Mouse (Mus musculus) ovary, postnatal 10 days (tissue): ENCODE measurements around the gene Camta1.

Experiments
- DNase-seq: peaks from one replicate; pipeline ENCODE4 v3.0.0; 2022; ENCODE audit warnings: low spot score

Camta1 gene

GRCm38 (mm10) chr4:151738875-151739274, 122.8 kb downstream of the Camta1 start:
- DNase-seq = no peak

- DNase-seq = no peak
Observed at GRCm38 (mm10) chr4:151738280-151738679, 123.4 kb downstream of the Camta1 start.

GRCm38 (mm10) chr4:151732668-151733067, 129.0 kb downstream of the Camta1 start:
- DNase-seq = no peak

GRCm38 (mm10) chr4:151730037-151730759, 131.5 kb downstream of the Camta1 start:
- DNase-seq = no peak

- DNase-seq = no peak
Observed at GRCm38 (mm10) chr4:151729116-151729515, 132.6 kb downstream of the Camta1 start.

- no peak for DNase-seq
Observed at GRCm38 (mm10) chr4:151728391-151729065, 133.1 kb downstream of the Camta1 start.

GRCm38 (mm10) chr4:151726396-151726795, 135.3 kb downstream of the Camta1 start:
- no peak for DNase-seq

GRCm38 (mm10) chr4:151724897-151725296, 136.8 kb downstream of the Camta1 start:
- no peak for DNase-seq

- DNase-seq = no peak
Observed at GRCm38 (mm10) chr4:151720722-151721467, 140.8 kb downstream of the Camta1 start.

- no peak for DNase-seq
Observed at GRCm38 (mm10) chr4:151718866-151719475, 142.7 kb downstream of the Camta1 start.

GRCm38 (mm10) chr4:151717864-151718263, 143.8 kb downstream of the Camta1 start:
- DNase-seq = no peak

- DNase-seq = no peak
Observed at GRCm38 (mm10) chr4:151713714-151714113, 148.0 kb downstream of the Camta1 start.

GRCm38 (mm10) chr4:151711406-151711805, 150.3 kb downstream of the Camta1 start:
- no peak for DNase-seq

GRCm38 (mm10) chr4:151710522-151710921, 151.2 kb downstream of the Camta1 start:
- no peak for DNase-seq

GRCm38 (mm10) chr4:151709269-151709668, 152.4 kb downstream of the Camta1 start:
- DNase-seq = no peak

- DNase-seq = no peak
Observed at GRCm38 (mm10) chr4:151703069-151703735, 158.5 kb downstream of the Camta1 start.

GRCm38 (mm10) chr4:151702463-151702862, 159.2 kb downstream of the Camta1 start:
- DNase-seq = no peak

- DNase-seq = no peak
Observed at GRCm38 (mm10) chr4:151695984-151696383, 165.7 kb downstream of the Camta1 start.

- no peak for DNase-seq
Observed at GRCm38 (mm10) chr4:151694531-151694930, 167.1 kb downstream of the Camta1 start.

GRCm38 (mm10) chr4:151694047-151694446, 167.6 kb downstream of the Camta1 start:
- DNase-seq = no peak

- DNase-seq = no peak
Observed at GRCm38 (mm10) chr4:151690041-151690440, 171.6 kb downstream of the Camta1 start.

- DNase-seq = no peak
Observed at GRCm38 (mm10) chr4:151688206-151688605, 173.5 kb downstream of the Camta1 start.
